Mouse (Mus musculus) thymus, adult 2 months (tissue): ENCODE measurements around the gene Myoz1.

Experiments
- CTCF ChIP-seq: fragments of 200-500 bp; IDR thresholded peaks from 2 replicates; pipeline ENCODE4 v1.5.1; 2012; ENCODE audit warnings: mild to moderate bottlenecking, control low read depth, low read length, moderate library complexity, borderline replicate concordance; ENCODE audit not compliant: control insufficient read depth, poor library complexity, insufficient read depth; ENCODE audit errors: extremely low read depth
- POLR2A ChIP-seq: fragments of 200-500 bp; IDR thresholded peaks from 2 replicates; pipeline ENCODE4 v1.6.1; 2012; ENCODE audit warnings: mild to moderate bottlenecking, low read length, control low read depth, moderate library complexity; ENCODE audit not compliant: control insufficient read depth, poor library complexity, insufficient read depth; ENCODE audit errors: extremely low read depth

DNA sequence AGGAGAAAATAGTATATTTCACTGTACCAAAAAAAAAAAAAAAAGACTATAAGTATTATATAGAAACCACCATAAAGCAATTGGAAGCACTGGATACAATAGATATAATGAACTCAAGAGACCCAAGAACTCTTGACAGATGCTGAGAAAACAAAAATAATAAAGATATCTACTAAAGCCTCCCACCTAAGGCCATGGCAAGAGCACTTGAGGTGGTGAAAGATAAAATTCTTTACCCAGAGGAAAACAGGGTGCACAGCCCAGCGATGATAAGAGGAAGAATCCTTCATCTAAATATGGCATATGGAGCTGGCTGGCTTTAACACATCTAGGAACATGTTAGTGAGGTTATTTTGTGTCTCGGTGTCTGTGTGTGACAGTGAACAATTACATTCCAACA lies 56.8 kb downstream of the Myoz1 start:
- TF ChIP-seq POLR2A (no peak), CTCF (no peak)
